Mouse (Mus musculus): ENCODE measurements around the gene Gpr22. TPM values are rescaled to one million over a fixed set of nuclear protein-coding genes. Genes with fewer than 3 reads are reported as not detected.

The Gpr22 gene
- 0.11 TPM in 1 of 2 replicates, not detected in the other for polyA plus RNA-seq (2012; rRNA removed; ENCODE audit: low replicate concordance)

DNA sequence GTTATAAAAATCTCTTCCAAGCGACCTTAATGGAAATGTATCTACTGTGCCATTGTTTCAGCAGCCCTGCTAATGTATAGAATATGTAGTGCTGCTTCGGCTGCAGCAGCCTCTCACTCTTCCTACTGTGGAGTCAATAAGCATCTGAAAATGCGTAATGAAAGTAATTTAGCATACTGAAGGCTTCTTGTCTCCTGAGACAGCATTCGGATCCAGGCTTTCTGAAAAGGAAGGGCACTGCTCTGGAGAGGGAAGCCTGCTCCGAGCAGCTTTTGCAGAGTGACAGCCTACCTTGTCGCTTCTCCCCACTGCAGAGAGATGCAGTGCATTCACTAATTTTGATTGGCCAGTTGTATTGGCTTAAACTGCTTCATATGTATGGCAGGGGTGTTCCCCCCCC is at the start of gene Gpr22:
TSS of gene Gpr22 (minus strand) at position 348 of the 400 bp plus-strand sequence.

Other genes with a start within 250 kb of the Gpr22 start
- gene Cbll1, start 214.3 kb downstream of the Gpr22 start, polyA plus RNA-seq (2012; rRNA removed; ENCODE audit: low replicate concordance), result 2.3 and 2.8 TPM in 2 replicates
- 0.02 TPM in 1 of 2 replicates, not detected in the other for gene Slc26a4, start 154.0 kb downstream of the Gpr22 start, polyA plus RNA-seq (2012; rRNA removed; ENCODE audit: low replicate concordance)
- gene Bcap29, start 79.3 kb downstream of the Gpr22 start, polyA plus RNA-seq (2012; rRNA removed; ENCODE audit: low replicate concordance), result 0.11 and 0.19 TPM in 2 replicates
- gene Dus4l, start 59.1 kb downstream of the Gpr22 start, polyA plus RNA-seq (2012; rRNA removed; ENCODE audit: low replicate concordance), result 2.8 and 2.9 TPM in 2 replicates
- gene Cog5, start 59.1 kb downstream of the Gpr22 start, polyA plus RNA-seq (2012; rRNA removed; ENCODE audit: low replicate concordance), result 5.5 and 5.8 TPM in 2 replicates
- 27.0 TPM in 2 replicates for gene Hbp1, start 236.6 kb upstream of the Gpr22 start, polyA plus RNA-seq (2012; rRNA removed; ENCODE audit: low replicate concordance)

Measured in duodenum, adult 2 months (tissue).